Mouse (Mus musculus) bone marrow, adult 2 months (tissue): Measurements from ENCODE around the gene Dpf1.

Experiments
- CTCF ChIP-seq: fragments of 200-500 bp; IDR thresholded peaks from 2 replicates; pipeline ENCODE4 v1.5.1; 2011; ENCODE audit warnings: low read length, control low read depth; ENCODE audit not compliant: control insufficient read depth, insufficient read depth
- POLR2A ChIP-seq: fragments of 200-500 bp; IDR thresholded peaks from 2 replicates; pipeline ENCODE4 v1.6.1; 2011; ENCODE audit warnings: low read depth, mild to moderate bottlenecking, control low read depth, low read length, borderline replicate concordance; ENCODE audit not compliant: control insufficient read depth

DNA sequence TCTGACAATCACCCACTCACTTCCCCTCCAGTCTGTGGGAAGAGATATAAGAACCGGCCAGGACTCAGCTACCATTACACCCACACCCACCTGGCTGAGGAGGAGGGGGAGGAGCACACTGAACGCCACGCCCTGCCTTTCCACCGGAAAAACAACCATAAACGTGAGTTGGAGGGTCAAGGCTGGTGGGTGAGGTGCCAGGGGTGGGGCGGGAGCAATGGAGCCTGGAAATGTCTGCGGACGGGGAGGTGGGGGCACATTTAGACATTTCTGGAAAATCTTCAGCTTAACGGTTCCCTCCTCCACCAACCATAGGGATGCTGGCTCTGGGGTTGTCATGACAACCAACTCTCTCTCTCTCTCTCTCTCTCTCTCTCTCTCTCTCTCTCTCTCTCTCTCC lies 9.3 kb downstream of the Dpf1 start:
- TF ChIP-seq CTCF, result no peak
- no peak for TF ChIP-seq POLR2A
